14 mouse cellular contexts compared by ENCODE assay signal in the genomic region with DNA sequence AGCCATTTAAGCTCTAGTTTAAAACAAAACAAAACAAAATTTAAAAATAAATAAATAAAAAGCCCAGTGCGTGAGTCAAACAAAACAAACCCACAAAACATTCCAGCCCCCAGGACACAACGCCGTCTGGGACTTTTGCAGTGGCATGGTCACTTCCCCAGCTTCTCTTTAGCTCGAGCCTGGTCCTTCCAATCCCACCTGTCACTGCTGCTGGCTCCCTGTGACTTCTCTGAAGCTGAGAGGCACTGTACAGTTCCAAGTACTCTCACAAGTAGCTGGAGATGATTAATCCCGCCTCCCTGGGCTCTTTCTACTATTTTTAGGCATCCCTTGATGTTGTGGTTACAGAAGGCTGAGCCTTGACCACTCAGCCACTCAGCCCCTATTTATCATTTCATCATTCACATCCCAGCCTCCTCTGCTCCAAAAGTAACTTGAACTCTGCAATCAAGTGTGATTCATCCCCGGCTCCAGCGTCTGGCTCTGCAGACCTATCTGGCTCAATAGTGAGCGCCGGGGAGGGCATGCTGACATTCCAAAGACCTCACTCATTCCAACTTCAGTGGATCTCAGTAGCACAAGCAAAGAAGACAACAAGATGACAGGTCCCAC. TPM values are rescaled to one million over a fixed set of nuclear protein-coding genes. Genes with fewer than 3 reads are reported as not detected.
DNase-seq lines count a peak whose midpoint lies in the region; ATAC-seq and TF ChIP-seq lines count a peak whose summit lies in the region.
"Had no signal": no experiment of that assay in that cellular context is flagged by ENCODE, and none has a peak within 500 bp of the region (broad histone marks: within the 10 kb centered on the region; RNA-seq: fewer than 3 reads in every experiment).

No protein-coding gene starts in this region.

- intact Hi-C loops in gastrocnemius, postnatal 36 days (cut with DNase I), result no loop called here

- H3K4me3 ChIP-seq in kidney, adult 2 months (ENCODE audit: insufficient read depth, low read depth, low read length), result no peak overlapping the region
- H3K4me3 ChIP-seq in midbrain, postnatal 0 days (ENCODE audit: low read depth, low read length), result no peak overlapping the region
- no peak overlapping the region for H3K4me3 ChIP-seq in hindbrain, embryonic 13.5 days

- no peak for DNase-seq in kidney, adult 2 months
- no peak for DNase-seq in kidney, adult 11 months
- DNase-seq in adrenal gland, adult 18-20 months (ENCODE audit: low spot score in 2 of 2), result peak; percentile 38 to 52
- DNase-seq in gastrocnemius, postnatal 36 days, result peak; percentile 22 to 38
- peak; percentile 39 for DNase-seq in lung, postnatal 14 days
- DNase-seq in midbrain, postnatal 0 days (ENCODE audit: low spot score), result no peak
- DNase-seq in c-Kit-positive CD71-positive TER-119-positive erythroid progenitor cells, embryonic 14.5 days (ENCODE audit: low spot score), result no peak
- DNase-seq: cerebellum, adult 18-20 months; left cerebral cortex, postnatal 4 days; liver, postnatal 0 days had no signal

- no peaks in the 10 kb centered on the region for H3K27me3 ChIP-seq in kidney, adult 2 months (replicated peaks; ENCODE audit: control insufficient read depth, insufficient read depth, low read length)
- H3K27me3 ChIP-seq in midbrain, postnatal 0 days (ENCODE audit: insufficient read depth, low read length), result no peaks in the 10 kb centered on the region
- H3K27me3 ChIP-seq in hindbrain, embryonic 13.5 days, result no peaks in the 10 kb centered on the region

- no peaks in the 10 kb centered on the region for H3K9me3 ChIP-seq in midbrain, postnatal 0 days (ENCODE audit: low read length)
- no peaks in the 10 kb centered on the region for H3K9me3 ChIP-seq in hindbrain, embryonic 13.5 days

- ATAC-seq in midbrain, postnatal 0 days (ENCODE audit: low FRiP score), result no peak
- no peak for ATAC-seq in hindbrain, embryonic 13.5 days (ENCODE audit: low FRiP score)
- ATAC-seq: CD4-positive, CD25-positive, alpha-beta regulatory T cell, adult 4 months; liver, postnatal 0 days had no signal

- no peaks in the 10 kb centered on the region for H3K36me3 ChIP-seq in kidney, adult 2 months (ENCODE audit: control insufficient read depth, insufficient read depth, low read length)
- no peaks in the 10 kb centered on the region for H3K36me3 ChIP-seq in midbrain, postnatal 0 days (ENCODE audit: insufficient read depth, low read length)
- peaks cover under 1% of the 10 kb centered on the region; the same call in 1 of the 2 replicates for H3K36me3 ChIP-seq in hindbrain, embryonic 13.5 days

- WGBS in kidney, adult 2 months, result 57% methylated on average over 9 of the region's 9 CpGs
- 88% methylated on average over 9 of the region's 9 CpGs for WGBS in midbrain, postnatal 0 days
- WGBS in hindbrain, embryonic 13.5 days, result 87% methylated on average over 9 of the region's 9 CpGs

- no peak for TF ChIP-seq CTCF in kidney, adult 2 months (conservative IDR thresholded peaks at IDR 0.05; ENCODE audit: insufficient read depth, insufficient read length, low read depth, low read length)
- TF ChIP-seq CTCF in midbrain, postnatal 0 days (IDR thresholded peaks at IDR 0.05), result no peak

- no peaks in the 10 kb centered on the region for H3K4me1 ChIP-seq in kidney, adult 2 months (ENCODE audit: control insufficient read depth, insufficient read depth, low read length)
- no peaks in the 10 kb centered on the region for H3K4me1 ChIP-seq in midbrain, postnatal 0 days (ENCODE audit: insufficient read depth, low read length)
- H3K4me1 ChIP-seq in hindbrain, embryonic 13.5 days (replicated peaks), result 0 out of 2 replicates have a peak, but pooled peaks cover 5% of the 10 kb centered on the region

- H3K27ac ChIP-seq in kidney, adult 2 months (ENCODE audit: insufficient read depth, low read depth, low read length), result peak overlapping the region; percentile 49; the same call in 1 of the 2 replicates
- no peak overlapping the region for H3K27ac ChIP-seq in midbrain, postnatal 0 days (ENCODE audit: low read depth, low read length)
- no peak overlapping the region for H3K27ac ChIP-seq in hindbrain, embryonic 13.5 days
- H3K27ac ChIP-seq: kidney, postnatal 0 days had no signal

- no peak overlapping the region for H3K9ac ChIP-seq in midbrain, postnatal 0 days (replicated peaks; ENCODE audit: low read length, poor library complexity, severe bottlenecking)
- no peak overlapping the region for H3K9ac ChIP-seq in hindbrain, embryonic 13.5 days
- H3K9ac ChIP-seq: liver, postnatal 0 days had no signal

- no peak for TF ChIP-seq POLR2A in kidney, adult 2 months (IDR thresholded peaks at IDR 0.05; ENCODE audit: low read depth, low read length)

- no peak overlapping the region for H3K4me2 ChIP-seq in midbrain, postnatal 0 days (ENCODE audit: low read depth, low read length, poor library complexity, severe bottlenecking)
- no peak overlapping the region for H3K4me2 ChIP-seq in hindbrain, embryonic 13.5 days

RNA-seq across cellular contexts. Expression of gene Hip1, which starts 22.7 kb away (rescaled TPM):
- 14.1 and 16.6 TPM in 2 replicates for polyA plus RNA-seq in kidney, adult 2 months (2012; rRNA removed)
- total RNA-seq in adrenal gland, adult 18-20 months (2021), result 10 to 100 TPM; 19.7 to 24.4 TPM
- total RNA-seq in gastrocnemius, postnatal 36 days (2021), result 10 to 100 TPM; 23.5 to 25.4 TPM
- total RNA-seq in midbrain, postnatal 0 days (2014; rRNA removed), result 122 and 126 TPM in 2 replicates
- 24.9 and 28.3 TPM in 2 replicates for polyA plus RNA-seq in midbrain, postnatal 0 days (2015; fragmentation: Nextera tagmentation; extraction: Ambion mirVana)
- 38.4 and 38.5 TPM in 2 replicates for polyA plus RNA-seq in hindbrain, embryonic 13.5 days (2015; fragmentation: Nextera tagmentation; extraction: Ambion mirVana)

RNA-seq across cellular contexts. Expression of gene Ccl26, which starts 41.2 kb away (rescaled TPM):
- polyA plus RNA-seq in kidney, adult 2 months (2012; rRNA removed), result not detected in 2 replicates
- not detected for total RNA-seq in adrenal gland, adult 18-20 months (2021)
- not detected for total RNA-seq in gastrocnemius, postnatal 36 days (2021)
- total RNA-seq in midbrain, postnatal 0 days (2014; rRNA removed), result not detected in 2 replicates
- not detected in 2 replicates for polyA plus RNA-seq in midbrain, postnatal 0 days (2015; fragmentation: Nextera tagmentation; extraction: Ambion mirVana)
- not detected in 2 replicates for polyA plus RNA-seq in hindbrain, embryonic 13.5 days (2015; fragmentation: Nextera tagmentation; extraction: Ambion mirVana)
- total RNA-seq: left cerebral cortex, postnatal 4 days had no signal
- polyA plus RNA-seq: CD4-positive, CD25-positive, alpha-beta regulatory T cell, adult 4 months; gonadal fat pad, adult 2 months; kidney, postnatal 0 days; liver, postnatal 0 days had no signal

RNA-seq across cellular contexts. Expression of gene Ccl24, which starts 50.6 kb away (rescaled TPM):
- 1.0 and 1.2 TPM in 2 replicates for polyA plus RNA-seq in kidney, adult 2 months (2012; rRNA removed)
- total RNA-seq in adrenal gland, adult 18-20 months (2021), result 1 to 10 TPM in 1 of 2 experiments, not detected in 1; 2.1 TPM
- 1 to 10 TPM in 1 of 2 experiments, under 1 TPM in 1; 0.44 to 1.5 TPM for total RNA-seq in gastrocnemius, postnatal 36 days (2021)
- 0.66 and 2.2 TPM in 2 replicates for total RNA-seq in midbrain, postnatal 0 days (2014; rRNA removed)
- 1.9 and 2.4 TPM in 2 replicates for polyA plus RNA-seq in midbrain, postnatal 0 days (2015; fragmentation: Nextera tagmentation; extraction: Ambion mirVana)
- polyA plus RNA-seq in hindbrain, embryonic 13.5 days (2015; fragmentation: Nextera tagmentation; extraction: Ambion mirVana), result 3.7 and 4.4 TPM in 2 replicates
- polyA plus RNA-seq: CD4-positive, CD25-positive, alpha-beta regulatory T cell, adult 4 months had no signal

Comparison
In these comparisons a context has a peak if more than half of its experiments do, and no peak if none do; other contexts are left out.
1. DNase-seq: peak in adrenal gland, adult 18-20 months (2 of 2), gastrocnemius, postnatal 36 days (2 of 2) and lung, postnatal 14 days (single experiment); none in kidney, adult 2 months (single experiment), kidney, adult 11 months (single experiment), midbrain, postnatal 0 days (single experiment) and c-Kit-positive CD71-positive TER-119-positive erythroid progenitor cells, embryonic 14.5 days (single experiment).